Mouse (Mus musculus) kidney, adult 2 months (tissue): ENCODE measurements around the gene Wwox. TPM values are rescaled to one million over a fixed set of nuclear protein-coding genes. Genes with fewer than 3 reads are reported as not detected.

Experiments
- DNase-seq: peaks from one replicate; pipeline ENCODE4 v3.0.0; 2021
- H3K27ac ChIP-seq: fragments of 200-500 bp; 2 replicates; pipeline ENCODE4 v1.5.1; 2012; ENCODE audit warnings: low read depth, low read length, control low read depth, inconsistent platforms; ENCODE audit not compliant: insufficient read depth
- H3K27me3 ChIP-seq: fragments of 200-500 bp; replicated peaks from 2 replicates; pipeline ENCODE4 v1.6.1; 2012; ENCODE audit warnings: mild to moderate bottlenecking, moderate library complexity, low read length, inconsistent platforms; ENCODE audit not compliant: control insufficient read depth, insufficient read depth
- H3K36me3 ChIP-seq: fragments of 200-500 bp; 2 replicates; pipeline ENCODE4 v1.6.1; 2012; ENCODE audit warnings: mild to moderate bottlenecking, moderate library complexity, low read length, inconsistent platforms; ENCODE audit not compliant: control insufficient read depth, insufficient read depth
- H3K4me1 ChIP-seq: fragments of 200-500 bp; 2 replicates; pipeline ENCODE4 v1.6.1; 2011; ENCODE audit warnings: low read length; ENCODE audit not compliant: control insufficient read depth, insufficient read depth
- H3K4me3 ChIP-seq: fragments of 200-500 bp; 2 replicates; pipeline ENCODE4 v1.5.1; 2011; ENCODE audit warnings: mild to moderate bottlenecking, low read depth, low read length, control low read depth; ENCODE audit not compliant: insufficient read depth
- CTCF ChIP-seq: fragments of 200-500 bp; conservative IDR thresholded peaks from 2 replicates; pipeline ENCODE4 v1.5.1; 2011; ENCODE audit warnings: low read depth, mild to moderate bottlenecking, control low read depth, low read length, moderate library complexity, mixed read lengths; ENCODE audit not compliant: insufficient read depth, insufficient read length
- POLR2A ChIP-seq: fragments of 200-500 bp; IDR thresholded peaks from one replicate; pipeline ENCODE4 v1.6.1; 2011; ENCODE audit warnings: low read depth, low read length, control low read depth
- WGBS: fragments of 180-500 bp; shearing (Covaris S2); methylation state at CpG from one replicate; pipeline ENCODE4 v1.1.7; 2018; 5-methylcytosine and 5-hydroxymethylcytosine counted together
- polyA plus RNA-seq: library from polyadenylated mRNA; depleted of rRNA; stranded (reverse); fragments of >200 nt; gene quantifications from 2 replicates; pipeline ENCODE4 v1.2.3, GENCODE M21; 2012

Gene Wwox
- polyA plus RNA-seq, 1 experiment, result 15.3 TPM

DNA sequence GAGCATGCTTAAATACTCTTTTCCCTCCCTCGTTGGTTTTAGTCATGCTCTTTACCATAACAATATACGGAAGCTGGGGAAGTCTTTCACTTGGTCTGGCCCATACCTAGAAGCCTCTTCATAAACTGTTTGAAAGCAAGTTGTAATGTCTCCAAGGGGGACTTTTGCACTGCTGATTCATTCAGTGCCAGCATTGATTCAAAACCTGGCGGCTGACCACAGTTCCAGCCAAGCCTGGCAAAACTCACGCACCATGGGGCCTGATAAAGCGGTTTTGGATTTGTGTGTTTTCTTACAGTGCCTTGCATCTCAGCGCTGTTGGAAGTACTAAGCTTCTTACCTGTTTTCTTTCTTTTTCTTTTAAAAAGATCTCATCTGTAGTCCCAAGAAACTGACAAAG, 834.5 kb downstream of the Wwox start:
- Histone ChIP-seq H3K4me3 (no peak overlapping the region), H3K27ac (no peak overlapping the region), H3K36me3 (no peaks in the 10 kb centered on the region), H3K27me3 (no peaks in the 10 kb centered on the region), H3K4me1 (no peaks in the 10 kb centered on the region)
- no peak for DNase-seq
- no peak for TF ChIP-seq CTCF
- no peak for TF ChIP-seq POLR2A
- 83% methylated on average over 6 of the region's 6 CpGs for WGBS

DNA sequence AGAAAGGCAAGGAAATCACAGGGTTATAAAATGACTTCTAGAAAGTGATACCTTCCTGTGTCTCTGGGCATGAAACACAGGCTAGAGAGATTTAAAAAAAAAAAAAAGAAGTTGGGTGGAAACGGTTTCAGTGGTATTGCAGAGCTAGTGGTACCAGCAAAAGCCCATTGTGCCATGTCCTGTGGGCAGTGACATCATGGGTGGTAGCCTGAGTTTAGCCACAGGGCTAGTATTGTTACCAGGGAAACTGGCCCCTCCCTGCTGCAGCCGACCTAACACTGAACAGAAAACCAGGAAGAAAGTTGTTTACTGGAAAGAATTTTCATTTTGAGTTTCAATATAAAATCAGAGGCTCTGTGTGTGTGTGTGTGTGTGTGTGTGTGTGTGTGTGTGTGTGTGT, 836.8 kb downstream of the Wwox start:
- TF ChIP-seq CTCF, result no peak
- no peak for TF ChIP-seq POLR2A
- no peak overlapping the region for H3K27ac ChIP-seq
- no peak for DNase-seq
- no peaks in the 10 kb centered on the region for H3K27me3 ChIP-seq
- WGBS, result 65% methylated on average over 2 of the region's 2 CpGs
- no peak overlapping the region for H3K4me3 ChIP-seq
- no peaks in the 10 kb centered on the region for H3K36me3 ChIP-seq
- no peaks in the 10 kb centered on the region for H3K4me1 ChIP-seq

DNA sequence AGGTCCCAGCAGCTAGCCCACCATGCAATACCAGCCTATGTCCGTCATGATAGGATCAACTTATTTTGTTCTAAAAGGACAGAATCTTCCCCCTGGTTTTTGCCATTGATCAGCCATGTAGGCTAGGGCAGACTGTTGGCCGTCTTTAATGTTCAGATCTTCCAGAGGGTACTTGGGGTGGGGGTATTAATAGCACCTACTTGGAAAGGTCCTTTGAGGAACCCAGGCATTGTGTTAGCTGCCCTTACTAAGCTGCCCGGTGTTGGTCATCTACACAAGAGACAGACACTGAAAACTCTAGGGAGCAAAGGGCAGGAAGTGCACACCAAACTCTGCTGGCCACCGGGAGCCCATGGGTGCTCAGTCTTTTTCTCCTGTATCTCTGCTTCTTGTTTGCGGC, 838.8 kb downstream of the Wwox start:
- TF ChIP-seq CTCF (no peak), POLR2A (no peak)
- 94% methylated on average over 5 of the region's 5 CpGs for WGBS
- no peaks in the 10 kb centered on the region for H3K4me1 ChIP-seq
- no peaks in the 10 kb centered on the region for H3K27me3 ChIP-seq
- no peak overlapping the region for H3K4me3 ChIP-seq
- no peaks in the 10 kb centered on the region for H3K36me3 ChIP-seq
- no peak for DNase-seq
- H3K27ac ChIP-seq, result no peak overlapping the region

DNA sequence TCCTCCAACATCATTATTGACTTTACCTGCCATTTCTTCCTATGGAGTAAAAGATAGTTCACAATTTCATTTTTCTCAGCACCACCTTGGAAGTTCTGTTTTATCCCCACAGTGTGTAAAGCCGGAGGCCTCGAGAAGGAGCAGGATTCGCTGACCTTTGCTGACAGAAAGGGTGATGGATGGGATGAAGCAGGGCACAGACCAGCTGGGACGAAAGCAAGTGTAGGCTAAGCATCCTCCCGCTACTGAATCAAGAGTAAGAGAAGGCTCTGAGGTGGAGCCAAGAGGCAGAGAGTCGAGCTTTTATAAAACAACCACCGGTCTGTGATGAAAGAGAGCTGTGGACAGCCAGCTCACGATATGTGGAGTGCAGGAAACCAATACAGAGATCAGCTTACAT, 850.8 kb downstream of the Wwox start:
- WGBS, result 36% methylated on average over 8 of the region's 8 CpGs
- no peaks in the 10 kb centered on the region for H3K27me3 ChIP-seq
- no peaks in the 10 kb centered on the region for H3K4me1 ChIP-seq
- H3K36me3 ChIP-seq, result no peaks in the 10 kb centered on the region
- no peak for DNase-seq
- H3K4me3 ChIP-seq, result no peak overlapping the region
- no peak overlapping the region for H3K27ac ChIP-seq
- no peak for TF ChIP-seq POLR2A
- no peak for TF ChIP-seq CTCF

DNA sequence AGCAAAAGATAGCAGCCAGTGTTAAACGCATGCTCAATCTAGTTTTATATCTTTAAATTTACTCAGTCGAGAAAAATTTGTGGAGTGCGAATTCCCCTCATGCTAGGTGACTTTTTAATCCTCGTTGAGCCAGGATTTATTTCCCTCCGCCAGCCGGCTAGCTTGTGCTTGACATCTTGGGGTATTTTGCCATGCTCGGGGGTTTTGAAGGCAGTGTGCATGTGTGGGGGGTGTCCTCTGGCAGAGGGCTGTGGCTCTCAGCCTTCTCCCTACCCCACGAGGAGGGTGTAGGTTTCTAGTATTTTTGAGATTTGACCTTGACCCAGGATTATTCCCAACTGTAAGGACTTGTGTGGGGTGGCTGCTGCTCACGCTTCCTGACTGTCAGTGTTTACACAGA, 857.3 kb downstream of the Wwox start:
- H3K27ac ChIP-seq, result no peak overlapping the region
- no peaks in the 10 kb centered on the region for H3K27me3 ChIP-seq
- no peaks in the 10 kb centered on the region for H3K4me1 ChIP-seq
- H3K36me3 ChIP-seq, result no peaks in the 10 kb centered on the region
- 40% methylated on average over 9 of the region's 9 CpGs for WGBS
- DNase-seq, result no peak
- no peak for TF ChIP-seq POLR2A
- TF ChIP-seq CTCF, result no peak
- no peak overlapping the region for H3K4me3 ChIP-seq

DNA sequence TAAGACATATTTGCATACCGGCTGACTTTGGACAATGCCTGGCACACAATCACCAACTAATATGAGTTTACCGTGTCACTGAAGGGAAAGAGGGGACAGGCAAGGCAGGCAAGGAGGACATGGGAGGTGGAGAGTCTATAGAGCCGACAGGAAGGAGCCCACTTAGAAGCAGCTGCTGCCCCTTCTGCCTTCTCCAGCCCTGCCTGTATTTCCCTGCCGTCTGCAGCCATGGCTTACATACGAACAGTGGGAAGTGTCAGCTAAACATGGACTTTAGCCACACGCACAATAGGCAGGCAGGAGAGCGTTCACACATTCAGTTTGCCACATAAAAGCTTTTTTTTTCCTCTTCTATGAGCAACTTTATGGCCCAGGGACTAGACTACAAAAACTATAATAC, 863.0 kb downstream of the Wwox start:
- no peak for DNase-seq
- Histone ChIP-seq H3K27ac (no peak overlapping the region), H3K27me3 (no peaks in the 10 kb centered on the region), H3K4me3 (no peak overlapping the region), H3K4me1 (no peaks in the 10 kb centered on the region), H3K36me3 (no peaks in the 10 kb centered on the region)
- WGBS, result 66% methylated on average over 7 of the region's 7 CpGs
- no peak for TF ChIP-seq POLR2A
- no peak for TF ChIP-seq CTCF

DNA sequence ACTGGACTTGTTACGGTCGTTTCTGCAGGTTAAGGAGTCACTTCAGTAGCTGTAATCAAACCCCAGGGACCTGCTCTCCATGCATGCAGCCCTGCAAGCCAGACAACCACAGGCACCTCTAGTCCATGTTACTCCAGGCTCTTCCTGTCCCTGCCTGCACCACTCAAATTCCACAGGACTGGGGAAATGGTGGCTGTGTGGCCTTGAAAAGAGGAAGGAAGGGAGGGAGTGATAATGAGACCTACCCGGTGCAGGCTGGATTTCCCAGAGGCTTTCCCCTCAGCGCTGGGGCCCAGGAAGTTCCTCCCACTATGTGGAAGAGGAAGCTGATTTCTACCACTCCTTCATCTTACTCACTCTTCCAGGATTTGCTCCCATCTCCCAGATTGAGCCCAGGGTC, 868.0 kb downstream of the Wwox start:
- DNase-seq, result no peak
- Histone ChIP-seq H3K4me1 (no peaks in the 10 kb centered on the region), H3K27me3 (no peaks in the 10 kb centered on the region), H3K27ac (no peak overlapping the region), H3K36me3 (no peaks in the 10 kb centered on the region), H3K4me3 (no peak overlapping the region)
- 46% methylated on average over 4 of the region's 4 CpGs for WGBS
- TF ChIP-seq POLR2A, result no peak
- no peak for TF ChIP-seq CTCF

DNA sequence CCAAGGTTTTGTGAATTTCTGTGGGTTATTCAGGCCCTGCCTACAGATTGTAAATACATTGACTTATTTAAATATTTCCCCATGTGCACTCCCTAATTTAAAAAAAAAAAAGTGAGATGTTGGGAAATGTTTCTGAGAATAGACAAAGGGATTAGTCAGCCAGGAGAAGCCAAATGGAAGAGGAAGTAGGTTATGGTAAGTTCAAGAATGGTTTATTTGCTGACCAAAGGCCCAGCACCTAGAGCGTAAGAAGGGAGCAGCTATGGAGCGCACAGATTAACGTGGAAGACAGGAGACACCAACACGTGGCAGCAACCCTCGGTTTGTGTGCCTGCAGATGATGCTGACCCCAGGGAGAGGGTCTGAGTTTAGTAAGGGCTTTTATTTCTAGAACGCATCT, 871.5 kb downstream of the Wwox start:
- DNase-seq, result no peak
- Histone ChIP-seq H3K27me3 (no peaks in the 10 kb centered on the region), H3K4me1 (no peaks in the 10 kb centered on the region), H3K4me3 (no peak overlapping the region), H3K27ac (no peak overlapping the region), H3K36me3 (no peaks in the 10 kb centered on the region)
- WGBS, result 92% methylated on average over 6 of the region's 6 CpGs
- no peak for TF ChIP-seq POLR2A
- TF ChIP-seq CTCF, result no peak
